10 mouse cellular contexts compared by ENCODE assay signal in genomic region chr7:73275814-73276271, GRCm38 (mm10).
DNase-seq lines count a peak whose midpoint lies in the region; ATAC-seq and TF ChIP-seq lines count a peak whose summit lies in the region.
"Had no signal": no experiment of that assay in that cellular context is flagged by ENCODE, and none has a peak within 500 bp of the region (broad histone marks: within the 10 kb centered on the region; RNA-seq: fewer than 3 reads in every experiment).

No protein-coding gene starts in this region.

- 76% methylated on average over 9 of the region's 9 CpGs for WGBS in liver, adult 2 months
- WGBS in liver, embryonic 12.5 days (ENCODE audit: insufficient replicate concordance): 74% methylated on average over 9 of the region's 9 CpGs
- WGBS in heart, embryonic 13.5 days: 39% methylated on average over 9 of the region's 9 CpGs
- 86% methylated on average over 9 of the region's 9 CpGs for WGBS in embryonic facial prominence, embryonic 10.5 days
- WGBS in hindbrain, embryonic 10.5 days: 81% methylated on average over 9 of the region's 9 CpGs
- WGBS in kidney, embryonic 15.5 days: 83% methylated on average over 9 of the region's 9 CpGs

- H3K4me2 ChIP-seq in liver, embryonic 12.5 days: no peak overlapping the region
- 0 out of 2 replicates have a peak overlapping the region, but pooled peaks have one; percentile 20 for H3K4me2 ChIP-seq in heart, embryonic 13.5 days
- H3K4me2 ChIP-seq in kidney, embryonic 15.5 days: no peak overlapping the region
- H3K4me2 ChIP-seq: hindbrain, embryonic 14.5 days; liver, embryonic 13.5 days had no signal

- H3K27me3 ChIP-seq in liver, adult 2 months (ENCODE audit: control insufficient read depth, insufficient read depth, low read length): no peaks in the 10 kb centered on the region
- H3K27me3 ChIP-seq in liver, embryonic 12.5 days (replicated peaks): no peaks in the 10 kb centered on the region
- H3K27me3 ChIP-seq in heart, embryonic 13.5 days (replicated peaks): no peaks in the 10 kb centered on the region
- no peaks in the 10 kb centered on the region for H3K27me3 ChIP-seq in embryonic facial prominence, embryonic 10.5 days (replicated peaks; ENCODE audit: low read depth, poor library complexity, severe bottlenecking)
- no peaks in the 10 kb centered on the region for H3K27me3 ChIP-seq in hindbrain, embryonic 10.5 days (ENCODE audit: insufficient read depth, poor library complexity, severe bottlenecking)
- H3K27me3 ChIP-seq in kidney, embryonic 15.5 days: no peaks in the 10 kb centered on the region
- H3K27me3 ChIP-seq: liver, embryonic 13.5 days had no signal

- no peak for TF ChIP-seq POLR2A in liver, adult 2 months (IDR thresholded peaks at IDR 0.05; ENCODE audit: extremely low read depth, insufficient read depth, low read length)

- H3K4me3 ChIP-seq in liver, adult 2 months (ENCODE audit: insufficient read depth, low read depth, low read length): no peak overlapping the region
- H3K4me3 ChIP-seq in liver, embryonic 12.5 days: no peak overlapping the region
- no peak overlapping the region for H3K4me3 ChIP-seq in heart, embryonic 13.5 days
- no peak overlapping the region for H3K4me3 ChIP-seq in embryonic facial prominence, embryonic 10.5 days
- H3K4me3 ChIP-seq in hindbrain, embryonic 10.5 days: no peak overlapping the region
- H3K4me3 ChIP-seq in kidney, embryonic 15.5 days (replicated peaks): no peak overlapping the region
- H3K4me3 ChIP-seq: liver, embryonic 13.5 days had no signal

- no peaks in the 10 kb centered on the region for H3K4me1 ChIP-seq in liver, adult 2 months (ENCODE audit: control insufficient read depth, insufficient read depth, low read length)
- no peaks in the 10 kb centered on the region for H3K4me1 ChIP-seq in liver, embryonic 12.5 days
- peaks cover 4% of the 10 kb centered on the region for H3K4me1 ChIP-seq in heart, embryonic 13.5 days
- H3K4me1 ChIP-seq in embryonic facial prominence, embryonic 10.5 days: peaks cover 8% of the 10 kb centered on the region
- H3K4me1 ChIP-seq in hindbrain, embryonic 10.5 days (replicated peaks): no peaks in the 10 kb centered on the region; the same call in 1 of the 2 replicates
- H3K4me1 ChIP-seq in kidney, embryonic 15.5 days: no peaks in the 10 kb centered on the region
- H3K4me1 ChIP-seq: liver, embryonic 13.5 days had no signal

- no peak overlapping the region for H3K9ac ChIP-seq in liver, adult 2 months (ENCODE audit: low read depth, low read length)
- no peak overlapping the region for H3K9ac ChIP-seq in liver, embryonic 12.5 days
- no peak overlapping the region for H3K9ac ChIP-seq in heart, embryonic 13.5 days
- no peak overlapping the region for H3K9ac ChIP-seq in kidney, embryonic 15.5 days
- H3K9ac ChIP-seq: hindbrain, embryonic 14.5 days; liver, embryonic 13.5 days had no signal

- no peak overlapping the region for H3K27ac ChIP-seq in liver, adult 2 months (replicated peaks; ENCODE audit: insufficient read depth, low read depth, low read length)
- H3K27ac ChIP-seq in liver, embryonic 12.5 days: no peak overlapping the region
- H3K27ac ChIP-seq in heart, embryonic 13.5 days (replicated peaks): no peak overlapping the region
- H3K27ac ChIP-seq in embryonic facial prominence, embryonic 10.5 days (replicated peaks): no peak overlapping the region
- no peak overlapping the region for H3K27ac ChIP-seq in hindbrain, embryonic 10.5 days
- H3K27ac ChIP-seq in kidney, embryonic 15.5 days: no peak overlapping the region
- H3K27ac ChIP-seq: hindbrain, embryonic 14.5 days; liver, embryonic 13.5 days had no signal

- no peaks in the 10 kb centered on the region for H3K36me3 ChIP-seq in liver, adult 2 months (ENCODE audit: control insufficient read depth, insufficient read depth, low read length)
- H3K36me3 ChIP-seq in liver, embryonic 12.5 days: no peaks in the 10 kb centered on the region
- no peaks in the 10 kb centered on the region for H3K36me3 ChIP-seq in heart, embryonic 13.5 days
- H3K36me3 ChIP-seq in embryonic facial prominence, embryonic 10.5 days (replicated peaks): no peaks in the 10 kb centered on the region
- no peaks in the 10 kb centered on the region for H3K36me3 ChIP-seq in hindbrain, embryonic 10.5 days
- no peaks in the 10 kb centered on the region for H3K36me3 ChIP-seq in kidney, embryonic 15.5 days
- H3K36me3 ChIP-seq: liver, embryonic 13.5 days had no signal

- ATAC-seq in liver, embryonic 12.5 days: no peak
- no peak for ATAC-seq in heart, embryonic 13.5 days (ENCODE audit: extremely low read depth, insufficient number of reproducible peaks, low FRiP score, low TSS enrichment)
- ATAC-seq in kidney, embryonic 15.5 days (replicated peaks; ENCODE audit: low FRiP score): no peak

- TF ChIP-seq CTCF in liver, adult 2 months (IDR thresholded peaks at IDR 0.05; ENCODE audit: low read depth, low read length): no peak

- no peaks in the 10 kb centered on the region for H3K9me3 ChIP-seq in liver, embryonic 12.5 days (replicated peaks)
- 0 out of 2 replicates have a peak, but pooled peaks cover 3% of the 10 kb centered on the region for H3K9me3 ChIP-seq in heart, embryonic 13.5 days
- 0 out of 2 replicates have a peak, but pooled peaks cover 5% of the 10 kb centered on the region for H3K9me3 ChIP-seq in embryonic facial prominence, embryonic 10.5 days
- peaks cover 5% of the 10 kb centered on the region; the same call in 1 of the 2 replicates for H3K9me3 ChIP-seq in hindbrain, embryonic 10.5 days
- H3K9me3 ChIP-seq in kidney, embryonic 15.5 days (replicated peaks): no peaks in the 10 kb centered on the region
- H3K9me3 ChIP-seq: liver, embryonic 13.5 days had no signal

- H3K79me2 ChIP-seq in liver, adult 2 months (ENCODE audit: control insufficient read depth, insufficient read depth, low read length): no peaks in the 10 kb centered on the region

- DNase-seq in liver, adult 2 months (ENCODE audit: extremely low read depth, low read depth, low spot score): peak; percentile 6
- DNase-seq in adrenal gland, postnatal 36 days: peak; percentile 50 to 62
- DNase-seq in skeletal muscle tissue, adult 2 months (ENCODE audit: low read depth, low spot score): peak; percentile 89
- no peak for DNase-seq in embryonic facial prominence, embryonic 10.5 days (ENCODE audit: low spot score)
- DNase-seq in hindbrain, embryonic 10.5 days (ENCODE audit: low spot score): no peak
- DNase-seq: liver, embryonic 13.5 days had no signal

Comparison
In these comparisons a context has a peak if more than half of its experiments do, and no peak if none do; other contexts are left out.
1. DNase-seq: peak in liver, adult 2 months (single experiment), adrenal gland, postnatal 36 days (2 of 2) and skeletal muscle tissue, adult 2 months (single experiment); none in embryonic facial prominence, embryonic 10.5 days (single experiment) and hindbrain, embryonic 10.5 days (single experiment).